Mouse (Mus musculus) midbrain, postnatal 0 days (tissue): ENCODE results near the gene Sec61a1. TPM values are rescaled to one million over a fixed set of nuclear protein-coding genes. Genes with fewer than 3 reads are reported as not detected.

Experiments used
- ATAC-seq: fragments of 200-750 bp; cut with Nextera tagmentation; 2 replicates; pipeline ENCODE4 v1.8.0; 2017; ENCODE audit warnings: moderate number of reproducible peaks, mild to moderate bottlenecking, moderate TSS enrichment, moderate library complexity; ENCODE audit not compliant: low FRiP score
- DNase-seq: peaks from one replicate; pipeline ENCODE4 v3.0.0-alpha.2; 2015; ENCODE audit warnings: low spot score
- H3K27ac ChIP-seq: fragments of 300-500 bp; sonication (generic); 2 replicates; pipeline ENCODE4 v1.5.1; 2014; ENCODE audit warnings: low read depth, mild to moderate bottlenecking, low read length, mixed read lengths
- H3K27me3 ChIP-seq: fragments of 300-500 bp; sonication (generic); 2 replicates; pipeline ENCODE4 v1.6.1; 2014; ENCODE audit warnings: low read length, control low read depth, mixed read lengths; ENCODE audit not compliant: insufficient read depth
- H3K36me3 ChIP-seq: fragments of 300-500 bp; sonication (generic); 2 replicates; pipeline ENCODE4 v1.6.1; 2014; ENCODE audit warnings: low read length, control low read depth, mixed read lengths; ENCODE audit not compliant: insufficient read depth
- H3K4me1 ChIP-seq: fragments of 300-500 bp; sonication (generic); 2 replicates; pipeline ENCODE4 v1.6.1; 2014; ENCODE audit warnings: mild to moderate bottlenecking, control low read depth, antibody characterized with exemption, low read length, mixed read lengths; ENCODE audit not compliant: insufficient read depth
- H3K4me2 ChIP-seq: fragments of 300-500 bp; sonication (generic); 2 replicates; pipeline ENCODE4 v1.6.1; 2014; ENCODE audit warnings: low read depth, mild to moderate bottlenecking, low read length, mixed read lengths; ENCODE audit not compliant: poor library complexity, severe bottlenecking
- H3K4me3 ChIP-seq: fragments of 300-500 bp; sonication (generic); 2 replicates; pipeline ENCODE4 v1.5.1; 2014; ENCODE audit warnings: low read depth, mild to moderate bottlenecking, low read length, moderate library complexity
- H3K9ac ChIP-seq: fragments of 300-500 bp; sonication (generic); replicated peaks from 2 replicates; pipeline ENCODE4 v1.6.1; 2014; ENCODE audit warnings: mild to moderate bottlenecking, low read length, moderate library complexity, mixed read lengths; ENCODE audit not compliant: poor library complexity, severe bottlenecking
- H3K9me3 ChIP-seq: fragments of 300-500 bp; sonication (generic); 2 replicates; pipeline ENCODE4 v1.6.1; 2016; ENCODE audit warnings: low read length, control low read depth
- CTCF ChIP-seq: IDR thresholded peaks from 2 replicates; pipeline ENCODE4 v1.5.1; 2016; ENCODE audit warnings: antibody characterized with exemption, mild to moderate bottlenecking
- WGBS: fragments of 180-500 bp; shearing (Covaris S2); extraction: QIAGEN DNeasy Blood & Tissue Kit; methylation state at CpG from one replicate; pipeline ENCODE4 v1.1.7; 2014; 5-methylcytosine and 5-hydroxymethylcytosine counted together
- polyA plus RNA-seq: library from polyadenylated mRNA; unstranded; fragments of >200 nt; fragmentation: Nextera tagmentation; extraction: Ambion mirVana; gene quantifications from 2 replicates; pipeline ENCODE4 v1.2.1, GENCODE M21; 2015
- total RNA-seq: library from RNA; depleted of rRNA; stranded (reverse); fragments of >200 nt; gene quantifications from 2 replicates; pipeline ENCODE4 v1.2.3, GENCODE M21; 2014; rRNA removed

Sec61a1 gene
- total RNA-seq (192 and 199 TPM in 2 replicates), polyA plus RNA-seq (131 TPM in 2 replicates)

DNA sequence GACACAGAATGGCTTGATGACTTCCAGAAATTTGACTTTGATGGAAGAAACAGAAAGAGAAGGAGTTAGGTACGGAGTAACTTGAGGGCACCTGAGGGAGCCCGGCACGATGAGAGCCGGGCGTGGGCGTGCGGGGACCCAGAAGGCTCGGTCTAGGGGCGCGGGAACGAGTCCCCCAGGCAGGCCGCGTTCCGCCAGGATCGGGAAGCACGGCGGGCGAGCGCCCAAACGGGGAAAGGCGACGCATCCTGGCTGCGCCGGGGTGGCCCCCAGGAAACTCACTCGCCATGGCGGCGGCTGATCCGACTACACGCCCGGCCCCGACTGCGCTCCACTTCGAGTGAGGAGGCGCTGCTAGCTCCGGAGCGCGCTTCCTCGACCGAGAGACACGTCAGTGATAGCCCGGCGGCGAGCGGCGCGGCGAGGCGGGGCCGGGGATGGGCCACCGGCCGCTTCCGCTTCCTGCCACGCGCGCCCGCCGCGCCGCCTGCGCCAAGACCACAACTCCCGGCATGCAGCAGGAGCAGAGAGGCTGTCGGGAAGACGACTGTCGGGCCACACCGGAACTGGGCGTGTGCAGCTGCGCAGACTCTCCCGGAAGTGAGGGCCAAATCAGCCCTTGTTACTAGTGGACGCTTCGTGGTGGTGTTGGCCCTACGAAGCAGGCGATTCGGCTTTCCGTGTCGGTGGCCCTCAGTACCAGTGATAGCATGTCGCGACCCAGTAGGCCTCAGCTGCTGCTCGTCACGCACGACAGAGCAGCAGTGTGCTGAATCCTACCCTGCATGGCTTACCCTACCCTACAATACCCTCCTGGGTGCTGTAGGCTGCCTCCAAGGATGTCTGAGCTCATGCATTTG, at the start of gene Sec61a1:
TSS of gene Sec61a1 (minus strand) at position 502 of the 860 bp plus-strand sequence.
- H3K4me3 ChIP-seq, result peak within 1 kb of the TSS; percentile 96
- peak; percentile 97 for ATAC-seq
- TF ChIP-seq CTCF, result peak; percentile 29; the same call in 1 of the 2 replicates
- WGBS, result under 1% methylated on average over 71 of the region's 80 CpGs
- peak within 1 kb of the TSS; percentile 93 for H3K9ac ChIP-seq
- no peaks in the 10 kb centered on the region for H3K4me1 ChIP-seq
- H3K27ac ChIP-seq, result peak within 1 kb of the TSS; percentile 95
- H3K36me3 ChIP-seq, result peaks cover 24% of the 10 kb centered on the region
- H3K4me2 ChIP-seq, result peak within 1 kb of the TSS; percentile 70
- H3K27me3 ChIP-seq, result no peaks in the 10 kb centered on the region
- peak; percentile 98 for DNase-seq
- H3K9me3 ChIP-seq, result no peaks in the 10 kb centered on the region

DNA sequence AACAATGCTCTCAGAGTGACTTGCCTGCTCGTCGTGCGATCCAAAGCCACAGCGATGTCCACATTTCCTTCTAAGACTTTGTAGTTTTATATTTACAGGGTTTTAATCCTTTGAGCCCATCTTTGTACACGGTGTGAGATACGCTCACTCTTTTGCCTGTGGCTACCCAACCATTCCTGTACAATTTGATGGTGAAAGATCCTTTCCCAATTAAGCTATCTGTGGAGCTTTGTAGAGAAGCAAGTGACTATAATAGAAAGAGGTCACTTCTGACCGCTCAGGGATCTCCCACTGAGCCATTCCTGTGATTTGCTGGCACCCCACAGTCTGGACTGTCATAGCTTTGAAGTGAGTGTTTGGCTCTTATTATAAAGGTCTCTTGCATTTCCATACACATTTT, 48.0 kb upstream of the Sec61a1 start:
- Histone ChIP-seq H3K4me3 (no peak overlapping the region), H3K27me3 (peaks cover 14% of the 10 kb centered on the region), H3K4me1 (no peaks in the 10 kb centered on the region), H3K9me3 (no peaks in the 10 kb centered on the region), H3K9ac (no peak overlapping the region), H3K36me3 (no peaks in the 10 kb centered on the region), H3K27ac (no peak overlapping the region), H3K4me2 (no peak overlapping the region)
- TF ChIP-seq CTCF, result no peak
- WGBS, result 9% methylated on average over 7 of the region's 7 CpGs
- DNase-seq (no peak), ATAC-seq (no peak)

DNA sequence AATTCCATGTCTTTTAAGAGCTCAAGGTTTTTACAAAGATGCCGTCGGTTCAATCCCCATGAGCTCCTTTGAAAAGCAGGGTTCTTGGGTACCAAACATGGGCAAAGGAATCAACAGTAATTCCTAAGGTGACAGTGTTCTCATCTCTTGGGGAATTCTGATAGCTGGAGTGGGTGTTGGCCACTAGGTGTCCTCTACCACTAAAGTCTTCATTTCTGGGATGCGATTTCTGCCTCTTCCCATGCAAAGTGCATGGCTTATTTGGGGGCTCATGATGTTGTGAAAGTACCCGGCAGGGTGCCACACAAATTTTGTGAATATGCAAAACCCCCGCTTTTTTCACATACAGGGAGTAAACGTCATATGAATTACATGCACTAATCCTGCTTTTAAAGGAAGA, 46.3 kb upstream of the Sec61a1 start:
- Histone ChIP-seq H3K9ac (no peak overlapping the region), H3K4me1 (no peaks in the 10 kb centered on the region), H3K4me2 (no peak overlapping the region), H3K36me3 (no peaks in the 10 kb centered on the region), H3K27ac (no peak overlapping the region), H3K4me3 (no peak overlapping the region), H3K27me3 (peaks cover 17% of the 10 kb centered on the region), H3K9me3 (no peaks in the 10 kb centered on the region)
- TF ChIP-seq CTCF, result peak; percentile 68
- DNase-seq, result peak; percentile 54
- 23% methylated on average over 6 of the region's 6 CpGs for WGBS
- ATAC-seq, result no peak

DNA sequence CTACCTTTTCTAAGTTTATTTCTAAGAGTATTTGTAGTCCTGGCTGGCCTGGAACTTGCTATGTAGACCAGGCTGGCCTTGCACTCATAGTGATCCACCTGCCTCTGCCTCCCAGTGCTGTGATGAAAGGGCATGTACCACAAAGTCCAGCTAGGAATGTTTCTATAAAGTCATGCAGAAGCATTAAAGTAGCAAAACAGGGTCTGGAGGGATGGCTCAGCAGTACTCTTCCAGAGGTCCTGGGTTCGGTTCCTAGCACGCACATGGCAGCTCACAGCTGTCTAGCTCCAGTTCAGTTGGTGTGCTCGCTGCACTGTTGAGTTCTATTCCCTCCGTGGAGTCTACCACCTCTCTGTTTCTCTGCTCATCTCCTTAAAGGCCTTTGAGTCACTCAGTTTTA, 41.5 kb upstream of the Sec61a1 start:
- DNase-seq (no peak), ATAC-seq (no peak)
- Histone ChIP-seq H3K4me3 (no peak overlapping the region), H3K36me3 (no peaks in the 10 kb centered on the region), H3K9me3 (no peaks in the 10 kb centered on the region), H3K4me1 (no peaks in the 10 kb centered on the region), H3K4me2 (no peak overlapping the region), H3K27me3 (peaks cover 11% of the 10 kb centered on the region; the same call in 1 of the 2 replicates), H3K9ac (no peak overlapping the region), H3K27ac (no peak overlapping the region)
- 89% methylated on average over 4 of the region's 4 CpGs for WGBS
- TF ChIP-seq CTCF, result no peak

DNA sequence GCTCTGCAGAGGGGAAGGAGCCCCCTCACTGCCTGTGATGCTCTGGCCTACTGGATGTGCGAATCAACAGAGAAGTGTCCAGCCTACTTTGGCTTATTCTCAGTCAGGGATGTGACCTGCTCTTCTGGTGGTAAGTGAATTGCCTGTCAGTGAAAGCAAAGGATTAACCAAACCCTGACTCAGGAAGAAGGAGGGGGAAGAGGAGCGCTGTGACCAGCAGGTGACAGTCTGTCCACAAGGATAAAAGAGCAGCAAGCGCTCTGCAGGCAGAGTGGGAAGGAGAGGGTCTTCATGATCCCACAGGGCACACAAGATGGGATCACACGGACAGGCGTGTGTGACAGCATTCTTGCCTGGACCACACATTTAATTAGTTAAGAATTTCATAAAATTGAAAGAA, 41.0 kb upstream of the Sec61a1 start:
- Histone ChIP-seq H3K36me3 (no peaks in the 10 kb centered on the region), H3K4me3 (no peak overlapping the region), H3K27me3 (peaks cover 10% of the 10 kb centered on the region; the same call in 1 of the 2 replicates), H3K9me3 (no peaks in the 10 kb centered on the region), H3K27ac (no peak overlapping the region), H3K4me2 (no peak overlapping the region), H3K4me1 (no peaks in the 10 kb centered on the region), H3K9ac (no peak overlapping the region)
- peak; percentile 75 for TF ChIP-seq CTCF
- 26% methylated on average over 5 of the region's 5 CpGs for WGBS
- DNase-seq (peak; percentile 44), ATAC-seq (no peak)

DNA sequence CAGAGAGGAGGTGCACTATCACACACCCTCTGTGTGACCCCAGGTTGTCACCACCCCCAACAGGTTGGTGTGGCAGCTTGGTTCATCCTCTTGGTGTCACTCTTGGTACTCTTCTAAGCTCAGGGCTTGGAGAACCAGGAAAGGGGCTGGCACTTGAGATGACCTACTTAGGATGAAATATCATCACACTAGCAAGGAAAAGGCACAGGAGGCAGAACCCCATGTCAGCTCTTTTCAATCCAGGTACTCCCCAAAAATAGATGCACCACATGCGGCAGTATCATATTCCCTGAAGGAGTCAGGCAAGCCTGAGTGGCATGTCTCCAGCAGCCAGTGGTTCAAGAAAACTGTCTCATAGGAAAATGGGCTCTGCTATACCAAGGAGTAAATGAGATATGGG, 39.4 kb upstream of the Sec61a1 start:
- ATAC-seq, result no peak

More for the DNA sequence above, 39.4 kb upstream of the Sec61a1 start:
- Histone ChIP-seq H3K9me3 (no peaks in the 10 kb centered on the region), H3K4me1 (no peaks in the 10 kb centered on the region), H3K36me3 (no peaks in the 10 kb centered on the region), H3K4me3 (no peak overlapping the region), H3K27ac (no peak overlapping the region), H3K27me3 (0 out of 2 replicates have a peak, but pooled peaks cover 3% of the 10 kb centered on the region), H3K9ac (no peak overlapping the region), H3K4me2 (no peak overlapping the region)
- TF ChIP-seq CTCF, result peak; percentile 68
- peak; percentile 56 for DNase-seq
- 68% methylated on average over 1 of the region's 1 CpGs for WGBS
